Mouse (Mus musculus) midbrain, embryonic 10.5 days (tissue): ENCODE results near the gene Tcte3. TPM values are rescaled to one million over a fixed set of nuclear protein-coding genes. Genes with fewer than 3 reads are reported as not detected.
"Not testable (repeated sequence)": the region's sequence is repeated elsewhere in the genome, so short reads cannot be mapped to it uniquely, and the experiment has no call there.

Experiments
- DNase-seq: peaks from one replicate; pipeline ENCODE4 v3.0.0-alpha.2; 2017; ENCODE audit warnings: low spot score
- H3K27ac ChIP-seq: fragments of 300-500 bp; sonication (generic); replicated peaks from 2 replicates; pipeline ENCODE4 v1.5.1; 2016; ENCODE audit warnings: mild to moderate bottlenecking
- H3K27me3 ChIP-seq: fragments of 300-500 bp; sonication (generic); 2 replicates; pipeline ENCODE4 v1.6.1; 2016; ENCODE audit warnings: low read depth, mild to moderate bottlenecking; ENCODE audit not compliant: poor library complexity, severe bottlenecking
- H3K36me3 ChIP-seq: fragments of 300-500 bp; sonication (generic); 2 replicates; pipeline ENCODE4 v1.6.1; 2016; ENCODE audit warnings: mild to moderate bottlenecking, moderate library complexity
- H3K4me1 ChIP-seq: fragments of 300-500 bp; sonication (generic); 2 replicates; pipeline ENCODE4 v1.6.1; 2016
- H3K4me3 ChIP-seq: fragments of 300-500 bp; sonication (generic); 2 replicates; pipeline ENCODE4 v1.5.1; 2016; ENCODE audit warnings: mild to moderate bottlenecking, moderate library complexity
- H3K9me3 ChIP-seq: fragments of 300-500 bp; sonication (generic); replicated peaks from 2 replicates; pipeline ENCODE4 v1.6.1; 2016; ENCODE audit warnings: mild to moderate bottlenecking
- WGBS: fragments of 180-500 bp; shearing (Covaris S2); methylation state at CpG from one replicate; pipeline ENCODE4 v1.1.7; 2016; 5-methylcytosine and 5-hydroxymethylcytosine counted together
- polyA plus RNA-seq: library from polyadenylated mRNA; unstranded; fragments of >200 nt; fragmentation: Nextera tagmentation; extraction: Ambion mirVana; gene quantifications from 2 replicates; pipeline ENCODE4 v1.2.1, GENCODE M21; 2016

Tcte3 gene
- polyA plus RNA-seq, 1 experiment from 2014 or later: 0.54 TPM

- H3K9me3 ChIP-seq, H3K4me3 ChIP-seq, DNase-seq, H3K27me3 ChIP-seq, H3K4me1 ChIP-seq, H3K36me3 ChIP-seq, H3K27ac ChIP-seq: not testable (repeated sequence)
- WGBS: no CpG with 5 or more reads among the region's 97 CpGs
These were observed 17.3 kb downstream of the Tcte3 start for GRCm38 (mm10) chr17:15023878-15024492.

GRCm38 (mm10) chr17:15021503-15022220, 19.6 kb downstream of the Tcte3 start:
- not testable (repeated sequence) for H3K4me1 ChIP-seq, H3K27me3 ChIP-seq, H3K36me3 ChIP-seq, H3K27ac ChIP-seq, DNase-seq, H3K9me3 ChIP-seq, H3K4me3 ChIP-seq
- 83% methylated on average over 3 of the region's 3 CpGs for WGBS

GRCm38 (mm10) chr17:15009706-15010413, 31.4 kb downstream of the Tcte3 start, which contains the start of gene Gm3435:
Gene Gm3435, plus strand, starts transcription at chr17:15010176.
- DNase-seq, H3K4me3 ChIP-seq, H3K27me3 ChIP-seq, H3K27ac ChIP-seq, H3K9me3 ChIP-seq, H3K36me3 ChIP-seq, H3K4me1 ChIP-seq: not testable (repeated sequence)
- no CpG with 5 or more reads among the region's 60 CpGs for WGBS

- H3K4me3 ChIP-seq, H3K27me3 ChIP-seq, H3K27ac ChIP-seq, H3K4me1 ChIP-seq, H3K36me3 ChIP-seq, H3K9me3 ChIP-seq, DNase-seq: not testable (repeated sequence)
- WGBS: no CpG with 5 or more reads among the region's 3 CpGs
These were observed 32.2 kb downstream of the Tcte3 start for GRCm38 (mm10) chr17:15009088-15009487.

DNA sequence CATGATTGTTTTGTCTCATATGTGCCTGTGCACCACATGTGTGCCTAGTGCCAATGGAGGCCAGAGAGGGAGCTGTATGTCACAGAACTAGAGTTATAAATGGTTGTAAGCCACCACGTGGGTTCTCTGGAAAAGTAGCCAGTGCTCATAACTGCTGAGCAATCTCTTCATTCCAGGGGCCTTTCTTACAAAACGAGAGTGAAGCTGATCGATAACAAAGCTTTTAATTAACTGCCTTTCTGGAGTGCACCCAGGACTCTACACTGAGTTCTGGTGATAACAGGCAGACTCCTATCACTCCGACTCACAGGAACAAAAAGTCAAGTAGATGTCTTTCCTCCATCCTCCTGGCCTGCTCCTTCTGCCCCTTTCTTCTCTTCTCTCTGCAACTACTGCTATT, 41.2 kb downstream of the Tcte3 start:
- H3K27ac ChIP-seq, H3K4me3 ChIP-seq, H3K36me3 ChIP-seq, H3K27me3 ChIP-seq, H3K9me3 ChIP-seq, DNase-seq, H3K4me1 ChIP-seq: not testable (repeated sequence)
- no CpG with 5 or more reads among the region's 4 CpGs for WGBS

DNA sequence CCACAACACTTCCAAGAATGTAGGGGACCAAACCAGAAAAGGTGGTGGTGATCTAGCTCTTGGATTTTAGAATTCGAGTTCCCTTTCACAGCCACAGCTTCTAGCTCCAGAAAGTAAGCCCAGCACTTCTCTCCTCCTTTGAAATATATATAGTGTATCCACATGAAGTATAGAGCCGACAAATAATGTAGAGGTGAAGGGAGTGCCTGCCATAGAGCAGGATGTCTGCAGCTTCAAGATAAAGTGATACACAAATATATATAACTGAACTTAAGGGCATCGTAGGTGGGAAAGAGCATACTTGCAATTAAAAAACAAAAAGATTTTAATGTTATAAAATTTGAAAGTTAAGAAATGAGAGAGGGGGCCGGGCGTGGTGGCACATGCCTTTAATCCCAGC, 47.1 kb downstream of the Tcte3 start:
- H3K36me3 ChIP-seq, DNase-seq, H3K9me3 ChIP-seq, H3K4me3 ChIP-seq, H3K27ac ChIP-seq, H3K4me1 ChIP-seq, H3K27me3 ChIP-seq: not testable (repeated sequence)
- WGBS: no CpG with 5 or more reads among the region's 5 CpGs

DNA sequence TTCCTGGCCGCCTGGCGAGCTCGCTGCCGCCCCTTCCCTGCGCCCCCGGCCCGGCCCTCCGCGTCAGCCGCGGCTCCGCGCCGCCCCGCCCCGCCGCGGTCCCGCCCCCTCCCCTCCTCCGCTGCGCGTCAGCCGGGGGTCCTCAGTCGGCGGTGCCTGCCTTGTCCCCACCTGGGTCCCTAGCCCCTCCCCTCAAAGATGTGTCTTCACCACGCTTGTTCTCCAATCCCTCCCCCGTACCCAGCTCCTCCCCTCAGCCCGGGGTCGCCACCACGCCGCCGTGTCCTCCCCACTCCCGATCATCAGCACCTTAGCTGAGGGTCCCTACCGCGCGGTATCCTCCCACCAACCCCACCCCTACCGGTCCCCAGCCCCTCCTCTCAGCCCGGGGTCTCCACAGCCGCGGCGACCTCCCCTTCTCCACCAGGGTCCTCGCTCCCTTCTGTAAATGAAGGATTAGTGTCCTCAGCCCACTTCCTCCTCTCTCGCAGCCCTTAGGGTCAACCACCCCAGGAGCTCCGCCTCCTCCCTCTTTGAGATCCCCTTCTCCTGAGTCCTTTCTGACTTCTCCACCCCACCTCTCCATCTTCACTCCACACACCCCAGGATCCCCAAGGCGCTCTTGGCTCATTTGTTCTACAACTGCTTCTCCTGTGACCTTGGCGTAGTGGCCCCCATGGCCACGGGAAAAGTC, 48.0 kb downstream of the Tcte3 start:
- not testable (repeated sequence) for H3K27me3 ChIP-seq, DNase-seq, H3K4me1 ChIP-seq, H3K36me3 ChIP-seq, H3K9me3 ChIP-seq, H3K4me3 ChIP-seq, H3K27ac ChIP-seq
- no CpG with 5 or more reads among the region's 47 CpGs for WGBS

DNA sequence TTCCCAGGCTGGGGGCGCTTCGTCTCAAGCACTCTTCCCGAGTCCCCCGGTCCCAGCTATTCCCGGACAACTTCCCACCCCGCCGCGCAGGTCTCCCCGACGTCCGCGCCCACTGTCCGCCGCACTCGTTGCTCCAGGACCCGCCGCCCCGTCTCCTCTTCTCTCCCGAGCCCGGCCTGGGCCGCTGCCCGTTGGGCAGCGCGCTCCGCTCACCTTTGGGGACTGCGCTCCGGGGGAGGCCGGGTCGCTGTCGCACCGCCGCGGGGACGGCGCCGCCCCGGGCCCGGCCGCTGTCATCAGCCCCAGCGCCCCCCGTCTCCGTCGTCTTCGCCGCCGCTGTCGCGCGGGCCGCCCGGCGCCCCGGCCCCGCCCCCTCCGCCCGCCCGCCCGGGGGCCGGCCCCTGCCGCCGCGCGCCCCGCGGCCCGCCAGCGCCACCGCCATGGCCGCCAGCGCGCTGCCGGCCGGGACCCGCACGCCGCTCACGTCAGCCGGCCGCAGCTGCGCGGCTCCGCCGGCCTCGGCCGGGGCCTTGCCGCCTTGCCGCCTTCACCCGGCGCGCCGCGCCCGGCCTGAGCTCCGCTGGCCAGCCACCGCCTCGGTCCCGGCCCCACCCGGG, 48.7 kb downstream of the Tcte3 start:
- H3K4me3 ChIP-seq, DNase-seq, H3K36me3 ChIP-seq, H3K9me3 ChIP-seq, H3K27me3 ChIP-seq, H3K27ac ChIP-seq, H3K4me1 ChIP-seq: not testable (repeated sequence)
- WGBS: no CpG with 5 or more reads among the region's 98 CpGs

DNA sequence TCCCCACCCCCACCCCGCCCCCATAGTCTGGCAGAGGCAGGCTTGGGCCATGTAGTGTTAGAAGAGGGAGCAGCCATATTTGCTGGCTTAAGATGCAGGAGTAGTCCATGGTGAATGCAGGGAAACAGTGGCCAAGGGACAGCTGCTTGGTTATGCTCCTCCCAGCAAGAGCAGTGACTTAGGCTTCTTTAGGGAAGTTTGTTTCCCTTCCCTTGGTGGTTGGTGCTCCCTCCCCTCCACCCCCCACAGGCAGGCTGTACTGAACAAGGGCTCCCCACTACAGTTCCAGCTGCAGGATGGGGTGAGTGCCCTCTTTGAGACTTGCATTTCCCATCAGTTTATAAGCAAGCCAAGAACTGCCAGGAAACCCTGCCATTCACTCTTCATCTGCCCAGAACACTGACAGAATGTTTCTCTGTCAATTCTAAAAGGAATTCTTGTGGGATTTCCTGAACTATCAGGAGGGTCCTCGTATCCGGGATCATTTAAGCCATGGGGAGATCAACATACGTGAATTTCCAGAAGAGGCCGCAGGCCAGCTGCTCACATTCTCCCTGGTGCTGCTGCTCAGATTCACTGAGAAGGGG, 51.1 kb downstream of the Tcte3 start:
- H3K27ac ChIP-seq, H3K36me3 ChIP-seq, DNase-seq, H3K4me3 ChIP-seq, H3K9me3 ChIP-seq, H3K27me3 ChIP-seq, H3K4me1 ChIP-seq: not testable (repeated sequence)
- WGBS: 88% methylated on average over 4 of the region's 5 CpGs

DNA sequence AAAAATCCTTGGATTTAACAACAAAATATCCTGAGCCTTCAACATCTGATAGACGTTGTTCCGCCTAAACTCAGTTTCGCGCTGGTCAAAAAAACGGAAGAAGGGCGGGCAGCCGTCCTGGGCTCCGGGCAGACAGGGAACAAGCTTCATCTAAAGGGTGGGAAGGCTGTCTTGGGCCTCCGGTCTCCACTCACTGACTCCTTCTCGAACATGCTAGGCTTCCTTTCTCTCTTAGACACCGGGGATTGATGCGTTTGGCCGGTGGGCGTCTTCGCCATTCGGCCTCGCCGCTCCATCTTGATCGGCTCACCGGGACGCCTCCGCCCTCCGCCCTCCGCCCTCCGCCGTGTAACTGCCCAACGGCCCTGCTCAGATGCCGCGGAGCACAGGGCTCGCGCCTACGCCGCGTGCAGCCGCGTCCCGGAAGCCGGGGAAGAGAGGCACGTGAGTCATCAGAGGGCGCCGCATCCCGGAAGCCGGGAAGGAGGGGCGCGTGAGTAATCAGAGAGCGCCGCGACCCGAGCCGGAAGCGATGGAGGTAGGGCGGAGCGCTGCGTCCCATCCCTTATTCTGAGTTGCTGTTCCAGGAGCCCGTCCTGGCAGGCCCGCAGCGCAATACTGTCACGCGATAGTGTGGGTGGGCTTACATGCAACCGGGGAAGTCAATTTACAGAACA, 62.8 kb downstream of the Tcte3 start, which contains the start of the genes 9030025P20Rik and Gm3417:
Gene 9030025P20Rik, plus strand, starts transcription at position 107 of the 677 bp plus-strand sequence.
Gene Gm3417, minus strand, starts transcription at position 429 of the 677 bp plus-strand sequence.
- peak within 1 kb of the TSS; percentile 39; the same call in 1 of the 2 replicates for H3K4me3 ChIP-seq
- not testable (repeated sequence) for H3K36me3 ChIP-seq, H3K27ac ChIP-seq, DNase-seq, H3K9me3 ChIP-seq, H3K27me3 ChIP-seq, H3K4me1 ChIP-seq
- WGBS: no CpG with 5 or more reads among the region's 60 CpGs

GRCm38 (mm10) chr17:14977718-14978361, 63.4 kb downstream of the Tcte3 start:
- not testable (repeated sequence) for H3K27ac ChIP-seq, H3K4me1 ChIP-seq, H3K36me3 ChIP-seq, H3K27me3 ChIP-seq, DNase-seq, H3K9me3 ChIP-seq
- WGBS: 4% methylated on average over 4 of the region's 7 CpGs
- H3K4me3 ChIP-seq: peak overlapping the region; percentile 39; the same call in 1 of the 2 replicates
